Mouse (Mus musculus) embryonic stem cell, embryonic (primary cell): ENCODE measurements around the gene Tnf.

Source experiments
- CTCF ChIA-PET, 4 experiments: fragments of 300-600 bp in 2 of 4; fragments of 350-600 bp in 2 of 4; sonication (Branson Sonifier 250); formaldehyde crosslinking; loops; one replicate each; lab custom pipeline; 2022; ENCODE audit warnings: inconsistent platforms in 2 of 4; lab: Charles Lee
- POLR2A ChIA-PET, 4 experiments: fragments of 300-600 bp in 2 of 4; fragments of 350-600 bp in 2 of 4; sonication (Branson Sonifier 250); formaldehyde crosslinking; loops; one replicate each; lab custom pipeline; 2022; ENCODE audit warnings: antibody characterized with exemption in 4 of 4, inconsistent platforms in 1 of 4; lab: Charles Lee

The Tnf gene

GRCm38 (mm10) chr17:35178528-35178927 is 23.3 kb downstream of the Tnf start:
- ChIA-PET POLR2A (interaction anchor here (0.5 to 1.5 kb wide), 24 partner anchors 10 to 229 kb away, joined by 3 to 9 read pairs (median 4); partner anchors contain the start of genes Ddx39b (in 3 of the 4), Nfkbil1 (in 1 of the 4) and Tnf (in 1 of the 4)), CTCF (interaction anchor here (0.5 to 3.6 kb wide), 46 partner anchors 8 to 331 kb away, joined by 3 to 33 read pairs (median 4); partner anchors contain the start of genes Atp6v1g2 (in 3 of the 4), Gm16181 (in 2 of the 4), D17H6S53E (in 1 of the 4) and Ddx39b (in 1 of the 4))

GRCm38 (mm10) chr17:35175968-35176367 is 25.8 kb downstream of the Tnf start, which contains the start of gene Aif1:
TSS of gene Aif1 (minus strand) at chr17:35176068.
- ChIA-PET POLR2A (interaction anchor here in 1 of 4 experiments (1.1 kb wide), 1 partner anchor 57 kb away, joined by 3 read pairs; no protein-coding TSS in a partner anchor), CTCF (interaction anchor here in 1 of 4 experiments (1.0 kb wide), 1 partner anchor 9 kb away, joined by 4 read pairs; no protein-coding TSS in a partner anchor)

GRCm38 (mm10) chr17:35175382-35175781 is 26.4 kb downstream of the Tnf start:
- CTCF ChIA-PET: no interaction called here
- POLR2A ChIA-PET: no interaction called here

GRCm38 (mm10) chr17:35174201-35174977 is 27.4 kb downstream of the Tnf start:
- CTCF ChIA-PET: interaction anchor here (0.5 to 10.1 kb wide), 9 partner anchors 17 to 152 kb away, joined by 3 to 161 read pairs (median 3); partner anchors contain the start of genes Apom (in 1 of the 4), Atp6v1g2 (in 1 of the 4), Ddx39b (in 1 of the 4) and Nfkbil1 (in 1 of the 4)
- POLR2A ChIA-PET: interaction anchor here in 3 of 4 experiments (0.6 to 24.9 kb wide), 14 partner anchors 9 to 1489 kb away, joined by 3 to 396 read pairs (median 4); partner anchors contain the start of genes Ddx39b (in 2 of the 3), D17H6S53E (in 1 of the 3) and Tnf (in 1 of the 3)

GRCm38 (mm10) chr17:35173329-35173728 is 28.5 kb downstream of the Tnf start:
- ChIA-PET CTCF (interaction anchor here in 3 of 4 experiments (0.6 to 10.1 kb wide), 6 partner anchors 16 to 151 kb away, joined by 3 to 161 read pairs (median 3); partner anchors contain the start of genes Atp6v1g2 (in 1 of the 3) and Nfkbil1 (in 1 of the 3)), POLR2A (interaction anchor here in 3 of 4 experiments (0.8 to 24.9 kb wide), 12 partner anchors 10 to 223 kb away, joined by 3 to 396 read pairs (median 4); partner anchors contain the start of genes Ddx39b (in 2 of the 3), Apom (in 1 of the 3), D17H6S53E (in 1 of the 3) and Tnf (in 1 of the 3))

GRCm38 (mm10) chr17:35172445-35173234 is 29.2 kb downstream of the Tnf start:
- ChIA-PET POLR2A (interaction anchor here in 3 of 4 experiments (0.5 to 24.9 kb wide), 13 partner anchors 10 to 330 kb away, joined by 3 to 396 read pairs (median 4); partner anchors contain the start of genes Ddx39b (in 2 of the 3), Apom (in 1 of the 3) and Gpank1 (in 1 of the 3)), CTCF (interaction anchor here (0.6 to 10.1 kb wide), 13 partner anchors 16 to 457 kb away, joined by 3 to 161 read pairs (median 3); partner anchors contain the start of genes Atp6v1g2 (in 1 of the 4) and Nfkbil1 (in 1 of the 4))

GRCm38 (mm10) chr17:35168541-35169207 is 33.1 kb downstream of the Tnf start:
- ChIA-PET POLR2A (interaction anchor here (0.5 to 24.9 kb wide), 57 partner anchors 9 to 1834 kb away, joined by 3 to 441 read pairs (median 3); partner anchors contain the start of genes Ddx39b (in 3 of the 4), Atp6v1g2 (in 1 of the 4), Csnk2b (in 1 of the 4) and Gm16181 (in 1 of the 4)), CTCF (interaction anchor here (0.5 to 10.1 kb wide), 187 partner anchors 8 to 1671 kb away, joined by 3 to 161 read pairs (median 5); partner anchors contain the start of genes Gm16181 (in 4 of the 4), Nfkbil1 (in 4 of the 4), Atp6v1g2 (in 3 of the 4) and D17H6S53E (in 3 of the 4))

- POLR2A ChIA-PET: interaction anchor here in 3 of 4 experiments (0.5 to 24.9 kb wide), 19 partner anchors 17 to 229 kb away, joined by 3 to 561 read pairs (median 4); partner anchors contain the start of genes Ddx39b (in 3 of the 3) and Atp6v1g2 (in 1 of the 3)
These were observed 34.0 kb downstream of the Tnf start for GRCm38 (mm10) chr17:35167794-35168193.

GRCm38 (mm10) chr17:35166352-35167035 is 35.3 kb downstream of the Tnf start:
- ChIA-PET CTCF (interaction anchor here (0.5 to 10.1 kb wide), 93 partner anchors 10 to 1142 kb away, joined by 3 to 161 read pairs (median 4); partner anchors contain the start of genes Atp6v1g2 (in 3 of the 4), Nfkbil1 (in 3 of the 4), D17H6S53E (in 2 of the 4) and Ddx39b (in 2 of the 4)), POLR2A (interaction anchor here (0.6 to 24.9 kb wide), 39 partner anchors 12 to 251 kb away, joined by 3 to 561 read pairs (median 4); partner anchors contain the start of genes Ddx39b (in 3 of the 4), Tnf (in 2 of the 4), Abhd16a (in 1 of the 4) and Atp6v1g2 (in 1 of the 4))

More at GRCm38 (mm10) chr17:35167794-35168193, 34.0 kb downstream of the Tnf start:
- CTCF ChIA-PET: interaction anchor here (0.6 to 10.1 kb wide), 31 partner anchors 8 to 244 kb away, joined by 3 to 161 read pairs (median 6); partner anchors contain the start of genes Atp6v1g2 (in 2 of the 4), Nfkbil1 (in 2 of the 4), Aif1 (in 1 of the 4) and Csnk2b (in 1 of the 4)

GRCm38 (mm10) chr17:35165451-35166155 is 36.2 kb downstream of the Tnf start:
- CTCF ChIA-PET: interaction anchor here in 2 of 4 experiments (0.5 to 10.1 kb wide), 6 partner anchors 57 to 270 kb away, joined by 3 to 161 read pairs (median 5); partner anchors contain the start of genes Atp6v1g2 (in 1 of the 2) and Nfkbil1 (in 1 of the 2)
- POLR2A ChIA-PET: interaction anchor here in 3 of 4 experiments (0.7 to 24.9 kb wide), 14 partner anchors 9 to 215 kb away, joined by 3 to 561 read pairs (median 8); partner anchors contain the start of genes D17H6S53E (in 2 of the 3), Ddx39b (in 2 of the 3), Atp6v1g2 (in 1 of the 3) and Csnk2b (in 1 of the 3)

- CTCF ChIA-PET: interaction anchor here in 1 of 4 experiments (0.5 to 10.1 kb wide), 4 partner anchors 70 to 1144 kb away, joined by 3 to 161 read pairs (median 7); partner anchors contain the start of genes Atp6v1g2 and Nfkbil1
- POLR2A ChIA-PET: interaction anchor here (0.5 to 24.9 kb wide), 35 partner anchors 7 to 266 kb away, joined by 3 to 561 read pairs (median 6); partner anchors contain the start of genes Ddx39b (in 4 of the 4), Atp6v1g2 (in 2 of the 4), Csnk2b (in 2 of the 4) and D17H6S53E (in 2 of the 4)
These were observed 37.0 kb downstream of the Tnf start, which contains the start of gene Prrc2a for GRCm38 (mm10) chr17:35164568-35165450. TSS of gene Prrc2a (minus strand) at chr17:35164897.

- POLR2A ChIA-PET: interaction anchor here (0.5 to 24.9 kb wide), 42 partner anchors 8 to 1260 kb away, joined by 3 to 561 read pairs (median 6); partner anchors contain the start of genes Ddx39b (in 4 of the 4), Csnk2b (in 3 of the 4), Gpank1 (in 3 of the 4) and Atp6v1g2 (in 2 of the 4)
- CTCF ChIA-PET: no interaction called here
These were observed 37.6 kb downstream of the Tnf start for GRCm38 (mm10) chr17:35164218-35164567.
